Mouse (Mus musculus) frontal cortex, postnatal 10 days (tissue): ENCODE measurements at regions not wholly inside any gene's neighbourhood (a gene's known extent, or its start where the extent isn't known, plus 50 kb on each side); places are given as distances from the start of the nearest gene placed in this dataset.

Source experiments
- DNase-seq, 2 experiments: peaks; one replicate each; pipeline ENCODE4 v3.0.0; 2022; ENCODE audit warnings: low spot score in 2 of 2, mixed read lengths in 1 of 2

GRCm38 (mm10) chr15:69632306-69632705 lies 3131.6 kb upstream of the Lrrc6 start:
- no peak for DNase-seq

- DNase-seq = no peak
These were observed 3117.3 kb upstream of the Lrrc6 start for GRCm38 (mm10) chr15:69617998-69618397.

GRCm38 (mm10) chr15:69614048-69614447 lies 3113.3 kb upstream of the Lrrc6 start:
- DNase-seq = no peak

- DNase-seq = no peak
These were observed 3090.7 kb upstream of the Lrrc6 start for GRCm38 (mm10) chr15:69591219-69592006.

GRCm38 (mm10) chr15:69588084-69588483 lies 3087.4 kb upstream of the Lrrc6 start:
- no peak for DNase-seq

GRCm38 (mm10) chr15:69576742-69577141 lies 3076.0 kb upstream of the Lrrc6 start:
- DNase-seq = no peak

- DNase-seq = peak in 1 of 2 experiments; percentile 9
These were observed 3075.0 kb upstream of the Lrrc6 start for GRCm38 (mm10) chr15:69575611-69576153.

GRCm38 (mm10) chr15:69554171-69554570 lies 3053.5 kb upstream of the Lrrc6 start:
- no peak for DNase-seq

GRCm38 (mm10) chr15:69552062-69552628 lies 3051.4 kb upstream of the Lrrc6 start:
- DNase-seq = no peak

- DNase-seq = no peak
These were observed 3050.3 kb upstream of the Lrrc6 start for GRCm38 (mm10) chr15:69551012-69551411.

- no peak for DNase-seq
These were observed 3025.9 kb upstream of the Lrrc6 start for GRCm38 (mm10) chr15:69526441-69527094.

GRCm38 (mm10) chr15:69484421-69485074 lies 2983.8 kb upstream of the Lrrc6 start:
- DNase-seq = no peak

- no peak for DNase-seq
These were observed 2982.4 kb upstream of the Lrrc6 start for GRCm38 (mm10) chr15:69483096-69483495.

GRCm38 (mm10) chr15:69481087-69481486 lies 2980.4 kb upstream of the Lrrc6 start:
- DNase-seq = no peak

GRCm38 (mm10) chr15:69477050-69477449 lies 2976.3 kb upstream of the Lrrc6 start:
- no peak for DNase-seq

GRCm38 (mm10) chr15:69469566-69469965 lies 2968.9 kb upstream of the Lrrc6 start:
- DNase-seq = no peak

GRCm38 (mm10) chr15:69460581-69461194 lies 2960.0 kb upstream of the Lrrc6 start:
- DNase-seq = no peak

GRCm38 (mm10) chr15:69457473-69457872 lies 2956.8 kb upstream of the Lrrc6 start:
- DNase-seq = no peak

- no peak for DNase-seq
These were observed 2955.6 kb upstream of the Lrrc6 start for GRCm38 (mm10) chr15:69456191-69456770.

GRCm38 (mm10) chr15:69441008-69441407 lies 2940.3 kb upstream of the Lrrc6 start:
- DNase-seq = no peak

- DNase-seq = no peak
These were observed 2912.9 kb upstream of the Lrrc6 start for GRCm38 (mm10) chr15:69413531-69414011.
